Mouse (Mus musculus): ENCODE results near the gene Klk15. TPM values are rescaled to one million over a fixed set of nuclear protein-coding genes. Genes with fewer than 3 reads are reported as not detected.
"Not testable (repeated sequence)": the region's sequence is repeated elsewhere in the genome, so short reads cannot be mapped to it uniquely, and the experiment has no call there.

Gene Klk15
- polyA plus RNA-seq, 1 experiment from 2014 or later, result not detected

GRCm38 (mm10) chr7:43932337-43932736, 1.2 kb upstream of the Klk15 start:
- no peak overlapping the region for H3K9ac ChIP-seq (replicated peaks; ENCODE audit: low read depth)
- DNase-seq (ENCODE audit: low spot score), result no peak
- H3K4me2 ChIP-seq (replicated peaks; ENCODE audit: low read depth, low read length), result no peak overlapping the region
- TF ChIP-seq EP300 (IDR thresholded peaks at IDR 0.05) (no peak), CTCF (IDR thresholded peaks at IDR 0.05) (no peak)
- WGBS, result 48% methylated on average over 4 of the region's 4 CpGs
- no peak overlapping the region for H3K4me3 ChIP-seq (ENCODE audit: low read depth, low read length)
- ATAC-seq, result no peak
- H3K36me3 ChIP-seq (ENCODE audit: insufficient read depth, low read length), result no peaks in the 10 kb centered on the region
- no peaks in the 10 kb centered on the region for H3K4me1 ChIP-seq (ENCODE audit: insufficient read depth, low read depth, low read length)
- no peaks in the 10 kb centered on the region for H3K27me3 ChIP-seq (replicated peaks; ENCODE audit: insufficient read depth, low read length)
- H3K9me3 ChIP-seq (ENCODE audit: low read length), result no peaks in the 10 kb centered on the region
- no peak overlapping the region for H3K27ac ChIP-seq (ENCODE audit: low read length)

GRCm38 (mm10) chr7:43934747-43935146, 1.2 kb downstream of the Klk15 start:
- Histone ChIP-seq H3K4me1 (ENCODE audit: insufficient read depth, low read depth, low read length) (no peaks in the 10 kb centered on the region), H3K27me3 (replicated peaks; ENCODE audit: insufficient read depth, low read length) (no peaks in the 10 kb centered on the region), H3K4me3 (ENCODE audit: low read depth, low read length) (no peak overlapping the region), H3K4me2 (replicated peaks; ENCODE audit: low read depth, low read length) (no peak overlapping the region), H3K9ac (replicated peaks; ENCODE audit: low read depth) (no peak overlapping the region), H3K36me3 (ENCODE audit: insufficient read depth, low read length) (no peaks in the 10 kb centered on the region), H3K27ac (ENCODE audit: low read length) (no peak overlapping the region), H3K9me3 (ENCODE audit: low read length) (no peaks in the 10 kb centered on the region)
- ATAC-seq (no peak), DNase-seq (ENCODE audit: low spot score) (no peak)
- WGBS, result 23% methylated on average over 3 of the region's 3 CpGs
- TF ChIP-seq EP300 (IDR thresholded peaks at IDR 0.05), result no peak
- no peak for TF ChIP-seq CTCF (IDR thresholded peaks at IDR 0.05)

- DNase-seq (ENCODE audit: low spot score), result no peak
- no peak for TF ChIP-seq CTCF (IDR thresholded peaks at IDR 0.05)
- no peak for TF ChIP-seq EP300 (IDR thresholded peaks at IDR 0.05)
- Histone ChIP-seq H3K4me2 (replicated peaks; ENCODE audit: low read depth, low read length) (no peak overlapping the region), H3K27ac (ENCODE audit: low read length) (no peak overlapping the region), H3K4me1 (ENCODE audit: insufficient read depth, low read depth, low read length) (no peaks in the 10 kb centered on the region), H3K27me3 (replicated peaks; ENCODE audit: insufficient read depth, low read length) (no peaks in the 10 kb centered on the region), H3K4me3 (ENCODE audit: low read depth, low read length) (no peak overlapping the region), H3K36me3 (ENCODE audit: insufficient read depth, low read length) (no peaks in the 10 kb centered on the region), H3K9ac (replicated peaks; ENCODE audit: low read depth) (no peak overlapping the region), H3K9me3 (ENCODE audit: low read length) (no peaks in the 10 kb centered on the region)
- no peak for ATAC-seq
- WGBS, result 83% methylated on average over 14 of the region's 14 CpGs
Observed at GRCm38 (mm10) chr7:43936551-43936950, 3.0 kb downstream of the Klk15 start.

DNA sequence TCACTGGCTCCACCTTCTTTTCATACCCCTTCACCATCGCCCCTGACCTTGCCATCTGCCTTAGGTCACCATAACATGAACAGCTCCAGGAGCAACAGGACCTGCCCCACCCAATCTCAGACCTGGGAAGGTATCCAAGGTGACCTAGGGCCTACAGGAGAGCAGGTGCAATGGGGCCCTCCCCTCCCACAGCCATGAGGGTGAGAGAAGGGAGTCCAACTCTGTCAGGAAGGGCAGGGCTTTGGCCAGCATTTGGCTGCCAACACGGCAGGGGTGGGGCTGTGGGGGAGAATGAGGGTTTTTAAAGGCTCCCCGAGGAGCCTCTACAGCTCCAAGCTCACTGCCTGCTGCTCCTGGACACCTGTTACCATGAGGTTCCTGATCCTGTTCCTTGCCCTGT, 8.8 kb downstream of the Klk15 start:
- H3K27ac ChIP-seq (ENCODE audit: low read length); H3K4me3 ChIP-seq (ENCODE audit: low read depth, low read length); DNase-seq (ENCODE audit: low spot score); H3K36me3 ChIP-seq (ENCODE audit: insufficient read depth, low read length); H3K4me2 ChIP-seq (replicated peaks; ENCODE audit: low read depth, low read length); H3K9ac ChIP-seq (replicated peaks; ENCODE audit: low read depth); ATAC-seq; H3K4me1 ChIP-seq (ENCODE audit: insufficient read depth, low read depth, low read length); H3K27me3 ChIP-seq (replicated peaks; ENCODE audit: insufficient read depth, low read length); H3K9me3 ChIP-seq (ENCODE audit: low read length): not testable (repeated sequence)
- WGBS, result 52% methylated on average over 3 of the region's 3 CpGs

GRCm38 (mm10) chr7:43944727-43945264, 11.3 kb downstream of the Klk15 start:
- Histone ChIP-seq H3K36me3 (ENCODE audit: insufficient read depth, low read length) (no peaks in the 10 kb centered on the region), H3K9ac (replicated peaks; ENCODE audit: low read depth) (no peak overlapping the region), H3K4me3 (ENCODE audit: low read depth, low read length) (no peak overlapping the region), H3K4me2 (replicated peaks; ENCODE audit: low read depth, low read length) (no peak overlapping the region), H3K9me3 (ENCODE audit: low read length) (no peaks in the 10 kb centered on the region), H3K27me3 (replicated peaks; ENCODE audit: insufficient read depth, low read length) (no peaks in the 10 kb centered on the region), H3K4me1 (ENCODE audit: insufficient read depth, low read depth, low read length) (no peaks in the 10 kb centered on the region), H3K27ac (ENCODE audit: low read length) (no peak overlapping the region)
- DNase-seq (ENCODE audit: low spot score), result no peak
- TF ChIP-seq CTCF (IDR thresholded peaks at IDR 0.05) (no peak), EP300 (IDR thresholded peaks at IDR 0.05) (no peak)
- ATAC-seq, result no peak
- 74% methylated on average over 3 of the region's 3 CpGs for WGBS

GRCm38 (mm10) chr7:43950364-43950763, 16.8 kb downstream of the Klk15 start, which contains the start of gene Klk1b8:
Gene Klk1b8 (plus strand): TSS chr7:43950664.
- DNase-seq (ENCODE audit: low spot score), result no peak
- Histone ChIP-seq H3K9ac (replicated peaks; ENCODE audit: low read depth) (no peak within 1 kb of the TSS), H3K27ac (ENCODE audit: low read length) (no peak within 1 kb of the TSS), H3K4me2 (replicated peaks; ENCODE audit: low read depth, low read length) (no peak within 1 kb of the TSS), H3K9me3 (ENCODE audit: low read length) (no peaks in the 10 kb centered on the region), H3K36me3 (ENCODE audit: insufficient read depth, low read length) (no peaks in the 10 kb centered on the region), H3K27me3 (replicated peaks; ENCODE audit: insufficient read depth, low read length) (no peaks in the 10 kb centered on the region), H3K4me3 (ENCODE audit: low read depth, low read length) (no peak within 1 kb of the TSS), H3K4me1 (ENCODE audit: insufficient read depth, low read depth, low read length) (no peaks in the 10 kb centered on the region)
- ATAC-seq, result no peak
- WGBS, result 73% methylated on average over 2 of the region's 2 CpGs
- TF ChIP-seq EP300 (IDR thresholded peaks at IDR 0.05) (no peak), CTCF (IDR thresholded peaks at IDR 0.05) (no peak)

DNA sequence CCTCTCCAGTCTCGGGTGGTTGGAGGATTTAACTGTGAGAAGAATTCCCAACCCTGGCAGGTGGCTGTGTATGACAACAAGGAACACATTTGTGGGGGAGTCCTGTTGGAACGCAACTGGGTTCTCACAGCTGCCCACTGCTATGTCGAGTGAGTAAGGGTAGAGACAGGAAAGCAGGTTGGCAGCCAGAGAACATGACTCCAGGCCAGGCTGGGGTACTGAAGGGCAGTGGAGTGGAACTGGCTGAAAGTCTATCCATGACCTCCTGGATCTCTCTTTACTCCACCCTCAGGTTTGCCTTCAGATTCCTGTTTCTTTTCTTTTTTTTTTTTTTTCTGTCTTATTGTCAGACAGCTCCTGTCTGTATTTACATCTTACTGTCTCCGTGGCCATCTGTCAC, 19.2 kb downstream of the Klk15 start:
- no peak overlapping the region for H3K27ac ChIP-seq (ENCODE audit: low read length)
- no peaks in the 10 kb centered on the region for H3K36me3 ChIP-seq (ENCODE audit: insufficient read depth, low read length)
- WGBS, result 50% methylated on average over 4 of the region's 4 CpGs
- no peaks in the 10 kb centered on the region for H3K27me3 ChIP-seq (replicated peaks; ENCODE audit: insufficient read depth, low read length)
- ATAC-seq, result no peak
- H3K4me2 ChIP-seq (replicated peaks; ENCODE audit: low read depth, low read length), result no peak overlapping the region
- H3K9me3 ChIP-seq (ENCODE audit: low read length), result no peaks in the 10 kb centered on the region
- no peak for DNase-seq (ENCODE audit: low spot score)
- no peak overlapping the region for H3K4me3 ChIP-seq (ENCODE audit: low read depth, low read length)
- no peak for TF ChIP-seq CTCF (IDR thresholded peaks at IDR 0.05)
- no peak for TF ChIP-seq EP300 (IDR thresholded peaks at IDR 0.05)
- H3K4me1 ChIP-seq (ENCODE audit: insufficient read depth, low read depth, low read length), result no peaks in the 10 kb centered on the region
- no peak overlapping the region for H3K9ac ChIP-seq (replicated peaks; ENCODE audit: low read depth)

All from lung, postnatal 0 days (tissue).